Mouse (Mus musculus): Measurements from ENCODE around the gene Tbx4. TPM values are rescaled to one million over a fixed set of nuclear protein-coding genes. Genes with fewer than 3 reads are reported as not detected.

Gene Tbx4
- polyA plus RNA-seq, 1 experiment: 0.29 TPM

DNA sequence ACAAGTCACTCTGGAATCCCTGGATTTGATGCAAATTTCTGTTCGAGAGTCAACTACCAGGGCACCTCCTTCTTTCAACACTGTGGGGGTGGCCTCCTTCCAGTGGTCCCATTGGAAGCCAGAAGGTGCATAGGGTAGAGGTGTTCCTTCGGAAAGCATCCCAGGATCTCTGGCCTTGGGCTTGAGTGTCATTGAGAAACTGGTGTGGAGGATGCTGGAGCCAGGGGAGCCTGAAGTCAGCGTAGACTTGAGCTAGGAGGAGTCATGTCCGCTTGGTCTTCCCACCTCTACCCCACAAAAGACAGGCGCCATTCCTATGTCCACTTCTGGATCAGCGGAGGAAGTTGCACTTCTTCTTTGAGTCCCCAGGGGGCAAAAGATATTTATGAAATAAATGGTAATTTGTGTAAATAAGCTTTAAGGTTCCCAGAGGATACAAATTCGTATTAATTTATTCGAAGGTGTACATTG lies 45.0 kb upstream of the Tbx4 start:
- Histone ChIP-seq H3K27ac (ENCODE audit: insufficient read depth, low read length) (no peak overlapping the region), H3K4me1 (ENCODE audit: control insufficient read depth, insufficient read depth, low read length) (no peaks in the 10 kb centered on the region), H3K4me3 (ENCODE audit: insufficient read depth, low read length) (no peak overlapping the region)
- TF ChIP-seq CTCF (IDR thresholded peaks at IDR 0.05; ENCODE audit: extremely low read depth, insufficient read depth, low read length) (no peak), POLR2A (IDR thresholded peaks at IDR 0.05; ENCODE audit: extremely low read depth, insufficient read depth, low read length) (no peak)

DNA sequence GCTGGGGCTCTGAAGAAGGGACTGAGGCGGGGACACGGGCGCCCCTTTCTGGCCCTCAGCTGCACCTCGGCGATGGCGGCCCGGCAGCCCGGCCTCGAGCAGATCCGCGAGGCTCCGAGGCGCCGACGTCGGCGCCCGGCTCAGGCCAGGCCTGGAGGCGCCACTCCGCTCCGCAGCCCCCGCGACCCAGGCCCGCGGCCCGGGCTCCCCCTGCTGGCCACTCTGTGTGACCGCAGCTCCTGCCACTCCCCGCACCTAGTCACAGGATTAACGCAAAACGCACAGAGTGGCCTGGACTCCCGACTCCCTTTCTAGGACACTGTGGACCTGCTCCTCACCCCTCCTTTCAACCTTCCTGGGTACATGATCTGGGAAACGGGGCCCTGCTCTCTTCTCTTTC lies 44.2 kb upstream of the Tbx4 start:
- no peaks in the 10 kb centered on the region for H3K4me1 ChIP-seq (ENCODE audit: control insufficient read depth, insufficient read depth, low read length)
- no peak overlapping the region for H3K27ac ChIP-seq (ENCODE audit: insufficient read depth, low read length)
- TF ChIP-seq POLR2A (IDR thresholded peaks at IDR 0.05; ENCODE audit: extremely low read depth, insufficient read depth, low read length) (no peak), CTCF (IDR thresholded peaks at IDR 0.05; ENCODE audit: extremely low read depth, insufficient read depth, low read length) (no peak)
- no peak overlapping the region for H3K4me3 ChIP-seq (ENCODE audit: insufficient read depth, low read length)

DNA sequence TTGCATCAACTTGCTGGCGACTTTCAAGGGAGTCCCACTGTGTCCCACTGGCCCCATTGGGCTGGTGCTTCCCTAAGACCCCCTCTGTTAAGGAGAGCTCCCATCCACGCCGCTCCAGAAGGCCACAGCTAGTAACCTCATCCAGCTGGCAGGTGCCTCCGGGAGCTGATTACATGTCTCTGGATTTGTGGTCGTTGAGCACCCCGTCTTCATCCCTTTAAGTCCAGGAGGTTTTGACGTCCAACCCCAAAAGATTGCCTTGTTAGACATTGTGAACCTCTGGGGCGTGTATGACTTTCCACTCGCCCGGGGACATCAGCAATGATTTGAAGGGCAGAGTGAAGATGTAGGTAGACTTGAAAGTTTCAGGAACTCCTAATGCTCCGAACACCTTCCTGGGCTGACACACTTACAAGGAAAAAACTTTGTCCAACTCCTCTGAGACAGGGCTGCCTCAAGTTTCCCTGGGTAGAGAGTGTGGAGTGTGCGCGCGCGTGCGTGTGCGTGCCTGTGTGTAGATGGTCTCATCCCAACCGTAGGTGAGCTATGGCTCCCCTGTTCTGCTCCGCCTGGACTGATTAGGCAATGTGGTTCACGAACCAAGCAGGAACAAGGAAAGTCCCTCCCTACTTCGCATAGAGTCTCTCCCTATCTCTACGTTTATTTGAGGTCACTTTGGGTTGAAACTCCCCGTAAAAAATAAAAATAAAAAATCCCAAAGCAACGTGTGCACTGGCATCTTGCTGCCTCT lies 43.5 kb upstream of the Tbx4 start:
- H3K4me3 ChIP-seq (ENCODE audit: insufficient read depth, low read length): no peak overlapping the region
- no peak for TF ChIP-seq CTCF (IDR thresholded peaks at IDR 0.05; ENCODE audit: extremely low read depth, insufficient read depth, low read length)
- no peak for TF ChIP-seq POLR2A (IDR thresholded peaks at IDR 0.05; ENCODE audit: extremely low read depth, insufficient read depth, low read length)
- H3K27ac ChIP-seq (ENCODE audit: insufficient read depth, low read length): no peak overlapping the region
- H3K4me1 ChIP-seq (ENCODE audit: control insufficient read depth, insufficient read depth, low read length): no peaks in the 10 kb centered on the region

DNA sequence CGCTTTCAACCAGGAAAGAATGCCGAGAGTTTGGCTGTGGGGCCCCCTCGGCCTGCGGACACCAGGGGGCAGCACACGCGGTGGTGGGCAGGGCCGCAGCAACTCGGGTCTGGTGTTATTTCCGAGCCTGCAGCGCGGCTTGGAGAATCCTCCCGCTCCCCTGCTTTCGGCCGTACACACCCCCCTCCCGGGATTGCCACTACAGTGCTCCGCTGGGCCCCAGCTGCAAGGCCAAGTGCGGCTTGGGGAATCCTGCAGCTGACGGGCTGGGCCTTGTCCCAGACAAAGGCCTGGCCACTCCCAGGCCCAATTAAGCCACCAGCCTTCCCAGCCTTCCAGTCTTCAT lies 42.9 kb upstream of the Tbx4 start:
- Histone ChIP-seq H3K27ac (ENCODE audit: insufficient read depth, low read length) (no peak overlapping the region), H3K4me3 (ENCODE audit: insufficient read depth, low read length) (no peak overlapping the region), H3K4me1 (ENCODE audit: control insufficient read depth, insufficient read depth, low read length) (no peaks in the 10 kb centered on the region)
- TF ChIP-seq CTCF (IDR thresholded peaks at IDR 0.05; ENCODE audit: extremely low read depth, insufficient read depth, low read length): peak; percentile 28; the same call in 1 of the 2 replicates
- TF ChIP-seq POLR2A (IDR thresholded peaks at IDR 0.05; ENCODE audit: extremely low read depth, insufficient read depth, low read length): no peak

DNA sequence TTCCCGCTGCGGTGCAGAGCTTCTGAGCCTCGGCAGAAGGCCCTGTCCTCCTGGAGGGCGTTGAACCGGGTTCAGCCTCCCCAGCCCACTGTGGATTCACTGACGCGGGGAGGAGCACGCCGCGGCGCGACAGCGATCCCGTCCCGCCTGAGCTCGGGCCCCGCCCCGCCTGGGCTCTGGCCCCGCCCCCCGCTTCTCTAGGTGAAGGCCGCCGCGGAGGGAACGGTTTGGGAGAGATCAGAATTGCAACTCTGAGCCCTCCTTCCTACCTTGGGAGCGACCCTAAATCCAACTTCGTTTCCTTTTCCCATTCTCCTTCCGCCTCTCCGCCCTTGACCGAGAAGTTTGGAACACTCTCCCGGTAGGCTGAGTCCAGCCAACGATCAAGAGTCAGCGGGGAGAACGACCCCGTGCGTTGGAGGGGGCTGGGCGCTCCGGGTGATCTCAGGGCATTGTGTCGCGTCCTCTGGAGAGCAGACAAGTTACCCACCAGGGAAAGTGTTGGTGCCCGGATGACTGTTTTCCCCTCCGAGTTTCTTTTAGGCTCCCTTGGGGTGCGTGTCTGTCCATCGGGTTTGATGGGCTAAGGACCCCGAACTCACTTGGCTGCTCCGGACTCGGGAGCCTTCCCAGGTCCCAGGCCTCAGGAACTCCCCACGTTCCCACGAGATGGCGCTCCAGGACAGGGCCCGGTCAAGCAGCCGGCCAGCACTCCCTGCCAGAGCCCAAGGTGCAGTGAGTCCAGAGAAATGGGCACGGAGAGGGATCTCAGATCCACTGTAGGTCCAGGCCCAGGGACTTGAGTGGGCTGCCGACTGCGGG lies 41.9 kb upstream of the Tbx4 start:
- TF ChIP-seq CTCF (IDR thresholded peaks at IDR 0.05; ENCODE audit: extremely low read depth, insufficient read depth, low read length) (peak; percentile 53), POLR2A (IDR thresholded peaks at IDR 0.05; ENCODE audit: extremely low read depth, insufficient read depth, low read length) (no peak)
- H3K27ac ChIP-seq (ENCODE audit: insufficient read depth, low read length): no peak overlapping the region
- peak overlapping the region; percentile 15; the same call in 1 of the 2 replicates for H3K4me3 ChIP-seq (ENCODE audit: insufficient read depth, low read length)
- H3K4me1 ChIP-seq (ENCODE audit: control insufficient read depth, insufficient read depth, low read length): no peaks in the 10 kb centered on the region

DNA sequence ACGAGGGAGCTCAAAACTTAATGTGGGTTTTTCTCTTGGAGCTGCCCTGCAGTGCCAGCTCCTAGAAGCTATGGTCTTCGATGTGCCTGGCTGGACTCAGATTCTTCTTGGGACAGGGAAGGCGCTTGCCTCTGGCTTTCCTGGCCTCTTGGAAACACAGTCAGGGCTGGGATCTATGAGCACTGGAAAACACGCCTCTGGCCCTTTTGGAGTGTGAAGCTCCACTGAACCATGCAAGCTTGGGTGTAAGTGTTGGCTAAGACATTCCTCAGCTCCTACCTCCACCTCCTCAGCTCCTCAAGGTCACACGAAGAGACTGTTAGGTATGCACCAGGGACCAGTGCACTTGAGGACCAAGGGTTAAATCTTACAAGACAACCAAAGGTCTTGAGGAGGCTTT lies 41.3 kb upstream of the Tbx4 start:
- H3K27ac ChIP-seq (ENCODE audit: insufficient read depth, low read length): no peak overlapping the region
- TF ChIP-seq CTCF (IDR thresholded peaks at IDR 0.05; ENCODE audit: extremely low read depth, insufficient read depth, low read length): no peak
- no peak for TF ChIP-seq POLR2A (IDR thresholded peaks at IDR 0.05; ENCODE audit: extremely low read depth, insufficient read depth, low read length)

DNA sequence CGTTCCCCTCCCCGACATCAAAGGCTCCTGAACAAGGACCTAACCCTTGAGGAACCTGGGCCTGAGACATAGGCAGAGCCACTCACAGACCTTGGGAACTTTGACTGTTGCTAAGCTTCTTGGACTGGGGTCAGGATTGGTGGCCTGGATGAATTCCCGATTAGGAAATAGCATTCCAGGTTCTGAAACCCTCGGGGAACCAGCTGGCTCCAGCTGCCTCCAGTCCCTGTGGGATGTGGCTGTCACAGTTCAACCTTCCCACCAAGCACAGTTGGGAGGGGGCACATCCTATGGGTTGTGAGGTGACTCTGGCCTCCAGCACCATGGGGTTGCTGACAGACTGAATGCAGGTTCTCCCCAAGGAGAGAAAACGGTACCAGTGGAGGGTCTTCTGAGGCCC lies 40.3 kb upstream of the Tbx4 start:
- no peak for TF ChIP-seq POLR2A (IDR thresholded peaks at IDR 0.05; ENCODE audit: extremely low read depth, insufficient read depth, low read length)
- TF ChIP-seq CTCF (IDR thresholded peaks at IDR 0.05; ENCODE audit: extremely low read depth, insufficient read depth, low read length): no peak
- H3K27ac ChIP-seq (ENCODE audit: insufficient read depth, low read length): no peak overlapping the region

More for the DNA sequence above, 41.3 kb upstream of the Tbx4 start:
- no peaks in the 10 kb centered on the region for H3K4me1 ChIP-seq (ENCODE audit: control insufficient read depth, insufficient read depth, low read length)
- no peak overlapping the region for H3K4me3 ChIP-seq (ENCODE audit: insufficient read depth, low read length)

DNA sequence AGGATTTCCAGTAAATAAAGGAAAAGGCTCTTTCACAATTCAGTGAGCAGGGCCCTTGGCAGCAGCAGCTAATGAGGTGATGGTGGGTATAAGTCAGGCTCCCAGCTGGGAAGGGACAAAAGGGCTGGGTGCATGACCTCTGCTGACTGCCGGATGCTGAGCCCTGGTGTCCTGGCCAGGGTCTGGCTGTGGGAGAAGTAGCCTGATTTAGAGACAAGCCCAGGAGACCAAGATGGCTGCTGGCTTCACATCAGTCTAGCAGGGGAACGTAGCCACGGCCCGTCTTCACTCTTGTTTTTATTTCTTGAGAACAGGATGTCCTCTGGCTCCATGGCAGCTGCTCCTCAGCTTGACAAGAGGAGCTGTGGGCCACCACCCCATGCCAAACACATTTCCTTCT lies 39.7 kb upstream of the Tbx4 start:
- H3K4me3 ChIP-seq (ENCODE audit: insufficient read depth, low read length): no peak overlapping the region
- no peaks in the 10 kb centered on the region for H3K4me1 ChIP-seq (ENCODE audit: control insufficient read depth, insufficient read depth, low read length)
- no peak for TF ChIP-seq POLR2A (IDR thresholded peaks at IDR 0.05; ENCODE audit: extremely low read depth, insufficient read depth, low read length)
- no peak for TF ChIP-seq CTCF (IDR thresholded peaks at IDR 0.05; ENCODE audit: extremely low read depth, insufficient read depth, low read length)
- H3K27ac ChIP-seq (ENCODE audit: insufficient read depth, low read length): no peak overlapping the region

More for the DNA sequence above, 40.3 kb upstream of the Tbx4 start:
- Histone ChIP-seq H3K4me1 (ENCODE audit: control insufficient read depth, insufficient read depth, low read length) (no peaks in the 10 kb centered on the region), H3K4me3 (ENCODE audit: insufficient read depth, low read length) (no peak overlapping the region)

DNA sequence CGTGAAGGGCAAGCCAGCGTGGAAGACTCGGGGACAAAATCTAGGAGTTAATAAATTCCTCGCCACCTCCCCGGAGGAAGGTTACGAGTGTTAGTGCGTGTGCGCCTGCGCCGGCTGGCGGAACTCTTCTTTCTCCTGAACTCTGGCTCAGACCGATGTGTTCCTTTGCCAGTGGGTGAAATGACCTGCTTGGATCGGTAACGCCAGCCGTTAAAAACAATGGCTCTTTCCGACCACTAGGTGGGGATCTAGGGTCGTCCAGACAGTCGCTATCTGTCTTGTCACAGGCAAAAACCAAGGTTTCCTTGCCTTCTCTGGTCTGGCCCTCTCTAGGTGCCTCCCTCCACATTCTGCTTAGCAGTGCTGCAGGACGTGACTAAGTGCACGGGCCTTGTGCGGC lies 37.2 kb upstream of the Tbx4 start:
- no peak overlapping the region for H3K27ac ChIP-seq (ENCODE audit: insufficient read depth, low read length)
- H3K4me1 ChIP-seq (ENCODE audit: control insufficient read depth, insufficient read depth, low read length): no peaks in the 10 kb centered on the region
- TF ChIP-seq POLR2A (IDR thresholded peaks at IDR 0.05; ENCODE audit: extremely low read depth, insufficient read depth, low read length): no peak
- TF ChIP-seq CTCF (IDR thresholded peaks at IDR 0.05; ENCODE audit: extremely low read depth, insufficient read depth, low read length): peak; percentile 96
- H3K4me3 ChIP-seq (ENCODE audit: insufficient read depth, low read length): no peak overlapping the region
